Mouse (Mus musculus) liver, postnatal 0 days (tissue): ENCODE measurements around the gene Camkk2.

Experiments used
- CTCF ChIP-seq: sonication (generic); IDR thresholded peaks from 2 replicates; pipeline ENCODE4 v1.5.1; 2016; ENCODE audit warnings: antibody characterized with exemption, low read depth
- EP300 ChIP-seq: IDR thresholded peaks from 2 replicates; pipeline ENCODE4 v1.6.1; 2016; ENCODE audit warnings: antibody characterized with exemption, low read depth, mild to moderate bottlenecking

DNA sequence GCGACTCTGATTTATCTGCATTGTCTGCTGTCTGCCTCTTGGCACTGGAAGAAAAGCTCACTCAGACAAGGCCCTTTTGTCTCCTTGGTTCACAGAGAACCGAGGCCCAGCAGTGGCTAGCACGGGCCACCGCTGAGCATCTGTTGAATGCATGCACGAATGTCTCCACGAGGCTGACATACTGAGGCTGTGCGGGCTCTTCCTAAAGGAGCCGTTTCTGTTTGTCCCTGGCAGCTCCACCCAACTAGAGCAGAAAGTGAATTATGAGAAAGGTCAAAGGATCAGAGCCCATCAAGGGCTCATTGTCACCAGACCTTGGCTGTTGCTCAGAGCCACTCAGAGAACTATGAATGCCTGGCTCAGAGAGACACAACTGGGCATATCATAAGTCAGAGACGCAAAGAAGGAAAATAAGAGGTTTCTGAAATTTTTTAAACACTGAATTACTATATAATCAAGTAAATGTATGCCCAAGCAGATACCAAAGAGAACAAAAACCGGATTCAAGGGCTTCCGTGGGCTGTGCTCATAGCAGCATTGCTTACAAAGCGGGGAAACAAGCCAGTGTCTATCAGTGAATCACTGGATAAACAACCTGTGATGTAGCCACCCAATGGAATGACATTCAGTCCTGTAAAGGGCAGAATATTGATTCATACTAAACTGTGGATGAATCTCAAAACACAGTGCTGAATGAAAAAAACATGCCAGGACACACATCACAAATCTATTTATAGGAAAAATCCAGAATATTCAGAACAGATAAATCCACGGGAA is 85.6 kb downstream of the Camkk2 start:
- TF ChIP-seq CTCF (no peak), EP300 (no peak)
